Mouse (Mus musculus) megakaryocyte, embryonic 14.5 days (primary cell): ENCODE measurements at regions not wholly inside any gene's neighbourhood (a gene's known extent, or its start where the extent isn't known, plus 50 kb on each side); places are given as distances from the start of the nearest gene placed in this dataset.

ENCODE experiments used
- H3K27me3 ChIP-seq: replicated peaks from 2 replicates; pipeline ENCODE3; 2012; ENCODE audit warnings: inconsistent platforms
- H3K36me3 ChIP-seq: replicated peaks from 2 replicates; pipeline ENCODE3; 2012; ENCODE audit warnings: low read length, inconsistent platforms, mixed read lengths
- H3K4me1 ChIP-seq: 2 replicates; pipeline ENCODE4 v1.6.1; 2012; ENCODE audit warnings: inconsistent platforms
- H3K4me3 ChIP-seq: replicated peaks from 2 replicates; pipeline ENCODE3; 2012; ENCODE audit warnings: moderate library complexity, mild to moderate bottlenecking, inconsistent platforms
- H3K9me3 ChIP-seq: 2 replicates; pipeline ENCODE4 v1.6.1; 2012; ENCODE audit warnings: inconsistent platforms
- FLI1 ChIP-seq: IDR thresholded peaks from 2 replicates; pipeline ENCODE4 v1.6.1; 2012; ENCODE audit warnings: low read length, inconsistent platforms, mixed read lengths
- GATA1 ChIP-seq: IDR thresholded peaks from 3 replicates; pipeline ENCODE4 v1.6.1; 2012; ENCODE audit warnings: mixed read lengths, low read length, inconsistent platforms, borderline replicate concordance

DNA sequence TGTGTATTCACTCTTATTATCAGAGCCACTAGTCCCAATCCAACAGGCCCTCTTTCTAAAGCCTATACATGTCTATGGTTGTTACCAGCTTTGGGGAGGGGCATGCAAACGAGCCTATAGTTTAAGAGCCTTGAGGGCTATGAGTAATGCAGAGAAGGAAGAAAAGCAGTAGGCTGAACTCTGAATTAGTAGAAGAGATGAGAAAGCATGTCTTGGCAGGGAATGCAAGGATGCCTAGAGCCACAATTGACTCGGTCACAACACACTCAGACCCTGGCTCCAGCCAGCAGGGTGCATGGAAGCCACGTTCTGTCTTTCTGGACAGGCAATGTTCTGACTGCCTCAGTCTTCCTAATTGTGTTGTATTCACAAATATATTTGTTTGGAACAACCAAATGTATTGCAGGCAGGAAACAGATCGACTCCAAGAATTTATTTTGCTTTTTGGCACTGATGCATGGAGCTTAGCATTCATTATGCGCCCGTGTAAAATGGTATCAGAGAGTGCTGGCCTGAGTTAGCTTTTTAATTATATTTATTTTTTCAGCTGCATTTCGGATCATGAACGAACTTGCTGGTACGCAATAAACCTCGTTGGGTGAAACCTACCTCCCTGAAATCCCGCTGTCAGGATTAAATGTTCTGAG is 110.2 kb downstream of the Rybp start:
- H3K4me1 ChIP-seq: peaks cover 5% of the 10 kb centered on the region
- H3K9me3 ChIP-seq: peaks cover 16% of the 10 kb centered on the region
- no peaks in the 10 kb centered on the region for H3K36me3 ChIP-seq
- peaks cover 63% of the 10 kb centered on the region for H3K27me3 ChIP-seq
- H3K4me3 ChIP-seq: no peak overlapping the region
- TF ChIP-seq FLI1 (no peak), GATA1 (no peak)

DNA sequence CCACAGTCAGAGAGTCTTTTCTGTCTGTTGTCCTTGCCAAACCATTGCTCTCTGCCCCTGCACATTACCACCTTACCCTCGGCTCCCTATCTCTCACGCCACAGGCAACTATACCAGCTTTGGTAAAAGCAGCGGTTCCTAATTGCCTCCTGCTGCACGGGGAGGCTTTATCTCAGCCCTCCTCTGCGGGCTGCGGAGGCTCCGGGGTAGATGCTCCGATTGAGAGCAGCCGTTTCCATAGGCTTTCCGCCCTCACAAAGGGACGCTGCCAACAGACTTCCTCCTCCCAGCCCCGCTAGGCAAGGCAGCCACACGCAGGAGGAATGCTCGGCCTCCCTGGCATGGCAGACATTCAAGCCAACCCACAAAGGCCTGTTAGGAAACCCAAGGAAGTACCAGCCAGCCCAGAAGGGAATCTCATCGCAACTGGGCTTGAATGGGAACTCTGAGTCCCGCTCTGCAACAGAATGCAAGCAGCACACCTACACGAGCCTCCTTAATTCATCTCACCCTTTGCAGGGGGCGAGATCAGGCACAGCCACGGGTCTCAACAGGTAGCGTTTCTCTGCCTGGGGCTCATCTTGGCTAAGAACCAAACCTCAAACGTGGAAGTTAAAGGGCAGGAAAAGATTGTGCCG is 116.5 kb downstream of the Rybp start:
- Histone ChIP-seq H3K4me1 (peaks cover 24% of the 10 kb centered on the region), H3K9me3 (peaks cover 8% of the 10 kb centered on the region), H3K27me3 (peaks cover 80% of the 10 kb centered on the region), H3K4me3 (peak overlapping the region; percentile 85), H3K36me3 (no peaks in the 10 kb centered on the region)
- TF ChIP-seq GATA1 (no peak), FLI1 (no peak)

DNA sequence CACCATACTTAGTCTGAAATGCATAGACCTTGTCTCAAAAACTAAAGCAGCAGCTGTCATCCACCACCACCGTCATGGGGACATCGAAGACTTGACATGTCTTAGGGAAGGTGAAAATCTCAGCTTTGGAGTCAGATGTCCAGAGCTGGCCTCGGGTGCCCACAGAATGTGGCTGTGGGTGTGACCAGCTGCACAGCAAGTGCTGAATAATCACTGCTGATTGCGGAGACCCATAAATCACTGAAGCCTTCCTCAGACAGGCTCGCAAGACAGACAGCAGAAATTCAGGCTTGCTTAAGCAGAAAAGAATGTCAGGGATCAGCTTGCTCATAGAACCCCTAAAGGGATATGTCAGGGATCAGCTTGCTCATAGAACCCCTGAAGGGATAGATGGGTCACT is 120.0 kb downstream of the Rybp start:
- peaks cover 45% of the 10 kb centered on the region for H3K4me1 ChIP-seq

DNA sequence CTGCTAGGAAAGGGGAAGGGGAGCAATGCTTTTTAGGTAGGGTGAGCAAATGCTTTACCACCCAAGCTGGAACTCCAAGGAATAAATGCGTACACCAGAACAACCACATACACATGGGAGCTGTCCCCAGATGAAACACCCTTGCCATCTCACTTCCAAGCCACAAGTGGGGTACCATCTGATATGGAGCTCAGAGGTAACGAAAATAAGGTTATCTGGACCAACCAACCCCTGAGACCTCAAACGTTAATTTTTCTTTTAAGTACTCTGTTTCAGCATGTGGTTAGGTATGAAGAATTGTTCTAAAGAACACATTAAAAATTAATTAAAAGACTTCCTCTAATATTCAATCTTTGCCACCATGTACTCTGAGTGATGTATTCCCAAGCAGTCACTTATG is 121.5 kb downstream of the Rybp start:
- TF ChIP-seq FLI1 (no peak), GATA1 (no peak)
- H3K9me3 ChIP-seq: no peaks in the 10 kb centered on the region
- H3K36me3 ChIP-seq: no peaks in the 10 kb centered on the region
- H3K4me1 ChIP-seq: peaks cover 41% of the 10 kb centered on the region
- peaks cover 82% of the 10 kb centered on the region for H3K27me3 ChIP-seq
- H3K4me3 ChIP-seq: no peak overlapping the region

More for the DNA sequence above, 120.0 kb downstream of the Rybp start:
- no peak overlapping the region for H3K4me3 ChIP-seq
- no peaks in the 10 kb centered on the region for H3K36me3 ChIP-seq
- TF ChIP-seq FLI1 (no peak), GATA1 (no peak)
- peaks cover 84% of the 10 kb centered on the region for H3K27me3 ChIP-seq
- H3K9me3 ChIP-seq: no peaks in the 10 kb centered on the region

DNA sequence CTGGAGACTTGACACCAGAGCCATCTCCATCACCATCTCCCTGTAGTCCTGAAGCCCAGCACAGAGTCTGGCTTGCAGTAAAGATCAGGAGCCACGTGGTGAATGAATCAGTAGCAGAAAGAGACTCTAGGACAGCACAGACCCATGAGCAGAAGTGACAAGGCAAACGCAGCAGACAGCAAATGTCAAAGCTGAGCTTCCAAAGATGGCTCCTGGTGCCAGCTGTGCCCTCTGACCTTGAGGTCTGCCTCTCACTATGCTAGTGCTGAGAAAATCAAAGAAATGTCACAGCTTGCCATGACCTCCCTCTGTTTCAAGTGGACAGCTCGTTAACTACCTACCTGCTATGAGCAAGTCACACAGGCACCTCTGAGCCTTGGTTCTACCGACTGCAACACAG is 123.1 kb downstream of the Rybp start:
- no peak for TF ChIP-seq FLI1
- no peak for TF ChIP-seq GATA1
- H3K9me3 ChIP-seq: no peaks in the 10 kb centered on the region
- H3K36me3 ChIP-seq: no peaks in the 10 kb centered on the region
- H3K4me3 ChIP-seq: no peak overlapping the region
- peaks cover 77% of the 10 kb centered on the region for H3K27me3 ChIP-seq
- H3K4me1 ChIP-seq: peaks cover 26% of the 10 kb centered on the region

DNA sequence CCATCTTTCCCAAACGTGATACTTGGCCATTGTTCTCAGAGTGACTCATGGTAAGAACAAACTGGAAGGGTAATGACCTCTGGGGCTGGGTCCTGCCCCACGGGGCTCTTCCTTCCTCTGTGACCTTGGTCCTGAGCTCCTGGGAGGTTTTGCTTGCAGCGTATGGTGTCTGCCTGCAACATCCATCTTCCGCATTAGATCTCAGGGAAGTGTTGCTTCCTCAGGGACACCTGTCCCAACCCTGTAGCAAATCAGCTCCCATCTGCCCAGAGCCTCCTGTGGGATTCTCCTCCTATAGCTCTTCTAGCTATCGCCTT is 123.5 kb downstream of the Rybp start:
- peaks cover 76% of the 10 kb centered on the region for H3K27me3 ChIP-seq
- no peak for TF ChIP-seq GATA1
- TF ChIP-seq FLI1: no peak
- H3K4me1 ChIP-seq: peaks cover 26% of the 10 kb centered on the region
- peak overlapping the region; percentile 89 for H3K4me3 ChIP-seq
- no peaks in the 10 kb centered on the region for H3K36me3 ChIP-seq
- no peaks in the 10 kb centered on the region for H3K9me3 ChIP-seq

DNA sequence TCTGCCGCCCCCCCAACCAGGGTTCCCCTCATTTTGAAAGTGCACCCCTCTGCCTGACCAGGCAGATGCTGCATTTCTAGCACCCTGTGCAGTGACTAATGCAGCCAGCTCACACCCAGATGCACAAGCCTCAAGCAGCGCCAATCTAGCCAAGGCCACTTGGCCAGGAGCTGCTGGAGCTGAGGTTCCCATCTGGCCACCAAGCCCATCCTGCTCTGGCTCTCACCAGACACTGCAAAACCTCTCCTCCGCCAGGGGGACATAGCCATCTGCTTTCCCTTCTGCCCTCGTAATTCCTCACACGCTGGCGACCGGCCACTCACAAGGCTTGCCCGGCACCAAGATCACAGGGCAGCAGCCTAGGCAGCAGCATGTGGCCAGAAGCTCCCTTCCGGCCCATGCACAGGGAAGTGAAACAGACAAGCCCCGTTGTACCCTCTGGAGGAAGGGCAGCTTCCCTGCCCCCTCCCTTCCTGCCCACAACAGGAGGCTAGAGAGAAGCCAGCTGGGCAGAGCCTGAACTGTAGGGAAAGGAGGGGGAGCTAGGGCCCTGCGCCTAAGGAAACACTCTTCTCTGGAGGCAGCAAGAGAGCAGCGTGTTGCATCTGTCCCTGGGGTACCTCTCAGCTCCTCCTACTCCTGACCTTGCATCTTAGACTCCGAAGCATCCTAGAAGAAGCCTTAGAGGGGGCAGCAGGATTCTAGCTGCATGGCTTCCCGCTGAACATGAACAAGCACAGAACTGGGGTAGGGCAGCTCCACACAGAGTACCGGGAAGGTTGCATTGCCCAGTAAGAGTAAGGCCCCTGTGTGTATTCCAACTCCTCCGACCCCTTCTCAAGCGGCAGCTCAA is 124.1 kb downstream of the Rybp start:
- peak overlapping the region; percentile 89 for H3K4me3 ChIP-seq

DNA sequence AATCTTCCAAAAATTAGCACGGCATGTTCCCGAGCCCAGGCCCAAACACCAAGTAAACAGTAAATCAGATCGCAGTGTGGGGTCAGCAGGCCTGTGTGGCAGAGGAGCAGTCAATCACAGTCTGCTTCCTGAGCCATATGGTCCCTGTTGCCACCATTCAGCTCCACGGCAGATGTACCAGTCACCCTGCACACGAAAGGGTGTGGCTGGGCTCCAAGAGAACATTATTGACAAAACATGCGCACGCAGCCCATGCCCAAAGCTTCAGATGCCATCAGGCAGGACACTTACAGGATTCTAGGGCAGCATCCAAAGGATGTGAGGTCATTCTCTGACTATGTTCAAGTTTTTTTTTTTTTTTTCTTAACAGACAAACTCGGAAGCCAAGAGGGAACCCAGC is 126.6 kb downstream of the Rybp start:
- H3K9me3 ChIP-seq: no peaks in the 10 kb centered on the region
- TF ChIP-seq FLI1 (no peak), GATA1 (no peak)
- H3K4me1 ChIP-seq: peaks cover 45% of the 10 kb centered on the region
- H3K36me3 ChIP-seq: no peaks in the 10 kb centered on the region
- peaks cover 54% of the 10 kb centered on the region for H3K27me3 ChIP-seq
- H3K4me3 ChIP-seq: no peak overlapping the region

More for the DNA sequence above, 124.1 kb downstream of the Rybp start:
- Histone ChIP-seq H3K27me3 (peaks cover 71% of the 10 kb centered on the region), H3K4me1 (peaks cover 26% of the 10 kb centered on the region), H3K9me3 (no peaks in the 10 kb centered on the region), H3K36me3 (no peaks in the 10 kb centered on the region)
- TF ChIP-seq FLI1 (no peak), GATA1 (no peak)

DNA sequence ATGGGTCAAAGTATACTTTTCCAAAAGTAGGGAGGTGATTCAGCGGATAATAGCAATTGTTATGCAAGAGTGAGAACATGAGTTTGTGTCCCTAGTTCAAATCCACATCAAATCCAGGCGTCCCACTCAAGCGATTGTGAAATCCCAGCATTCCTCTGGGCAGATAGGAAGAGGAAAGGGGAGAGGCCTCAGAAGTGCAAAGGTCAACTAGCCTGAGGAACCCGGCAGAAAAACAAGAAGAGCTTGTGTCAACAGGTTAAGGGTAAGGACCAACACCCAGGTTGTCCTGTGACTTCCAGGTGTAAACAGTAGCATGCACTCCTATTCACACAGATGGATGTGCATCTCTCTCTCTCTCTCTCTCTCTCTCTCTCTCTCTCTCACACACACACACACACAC is 127.5 kb downstream of the Rybp start:
- no peaks in the 10 kb centered on the region for H3K36me3 ChIP-seq
- TF ChIP-seq GATA1 (no peak), FLI1 (no peak)
- H3K4me3 ChIP-seq: no peak overlapping the region
- H3K27me3 ChIP-seq: peaks cover 48% of the 10 kb centered on the region
- no peaks in the 10 kb centered on the region for H3K9me3 ChIP-seq
- peaks cover 54% of the 10 kb centered on the region for H3K4me1 ChIP-seq

DNA sequence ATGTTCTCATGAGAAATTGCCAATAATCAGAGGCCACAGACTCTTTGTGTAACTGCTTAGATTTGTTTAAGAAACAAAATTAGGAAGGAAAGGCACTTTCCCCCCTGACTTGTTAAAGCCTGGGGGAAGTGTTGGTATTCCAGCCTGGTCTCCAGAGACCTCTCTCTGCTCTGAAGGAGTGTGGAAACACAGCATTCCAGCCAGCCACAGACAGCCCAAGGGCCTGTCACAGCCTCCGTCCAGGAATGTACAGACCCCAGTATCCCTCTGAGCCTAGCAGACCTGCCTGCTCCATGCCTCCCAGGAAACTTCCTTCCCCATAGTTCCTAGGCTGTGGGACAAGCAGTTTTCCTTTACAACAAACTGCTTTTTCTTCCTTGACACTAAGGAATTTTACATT is 128.0 kb downstream of the Rybp start:
- TF ChIP-seq GATA1 (no peak), FLI1 (no peak)
- Histone ChIP-seq H3K27me3 (peaks cover 48% of the 10 kb centered on the region), H3K9me3 (no peaks in the 10 kb centered on the region), H3K4me1 (peaks cover 55% of the 10 kb centered on the region), H3K4me3 (no peak overlapping the region), H3K36me3 (no peaks in the 10 kb centered on the region)
